Mouse (Mus musculus): ENCODE data around the gene Dctn3. TPM values are rescaled to one million over a fixed set of nuclear protein-coding genes. Genes with fewer than 3 reads are reported as not detected.
"Not testable (repeated sequence)": the region's sequence is repeated elsewhere in the genome, so short reads cannot be mapped to it uniquely, and the experiment has no call there.

The Dctn3 gene
- polyA plus RNA-seq, 1 experiment from 2014 or later, result 123 TPM

GRCm38 (mm10) chr4:41685882-41686492 is 37.0 kb downstream of the Dctn3 start:
- 70% methylated on average over 9 of the region's 10 CpGs for whole genome bisulfite sequencing
- not testable (repeated sequence) for H3K9me3 ChIP-seq (ENCODE audit: control insufficient read depth, low read length); DNase-seq (ENCODE audit: low spot score); H3K27ac ChIP-seq (ENCODE audit: low read depth); H3K9ac ChIP-seq (ENCODE audit: low read length); H3K27me3 ChIP-seq (replicated peaks; ENCODE audit: control insufficient read depth, insufficient read depth, low read length); H3K36me3 ChIP-seq (ENCODE audit: control insufficient read depth, insufficient read depth, low read length); H3K4me2 ChIP-seq (ENCODE audit: low read length); ATAC-seq (replicated peaks; ENCODE audit: low FRiP score, low TSS enrichment, low read depth); H3K4me3 ChIP-seq (ENCODE audit: low read depth, low read length)
- peaks cover 11% of the 10 kb centered on the region for H3K4me1 ChIP-seq (replicated peaks; ENCODE audit: control insufficient read depth, insufficient read depth, low read length)

GRCm38 (mm10) chr4:41684931-41685453 is 38.0 kb downstream of the Dctn3 start:
- not testable (repeated sequence) for H3K4me3 ChIP-seq (ENCODE audit: low read depth, low read length); H3K9me3 ChIP-seq (ENCODE audit: control insufficient read depth, low read length); H3K36me3 ChIP-seq (ENCODE audit: control insufficient read depth, insufficient read depth, low read length); H3K4me2 ChIP-seq (ENCODE audit: low read length); ATAC-seq (replicated peaks; ENCODE audit: low FRiP score, low TSS enrichment, low read depth); H3K9ac ChIP-seq (ENCODE audit: low read length); H3K27me3 ChIP-seq (replicated peaks; ENCODE audit: control insufficient read depth, insufficient read depth, low read length); H3K27ac ChIP-seq (ENCODE audit: low read depth); DNase-seq (ENCODE audit: low spot score)
- H3K4me1 ChIP-seq (replicated peaks; ENCODE audit: control insufficient read depth, insufficient read depth, low read length), result peaks cover 18% of the 10 kb centered on the region
- 3% methylated on average over 14 of the region's 14 CpGs for WGBS

DNA sequence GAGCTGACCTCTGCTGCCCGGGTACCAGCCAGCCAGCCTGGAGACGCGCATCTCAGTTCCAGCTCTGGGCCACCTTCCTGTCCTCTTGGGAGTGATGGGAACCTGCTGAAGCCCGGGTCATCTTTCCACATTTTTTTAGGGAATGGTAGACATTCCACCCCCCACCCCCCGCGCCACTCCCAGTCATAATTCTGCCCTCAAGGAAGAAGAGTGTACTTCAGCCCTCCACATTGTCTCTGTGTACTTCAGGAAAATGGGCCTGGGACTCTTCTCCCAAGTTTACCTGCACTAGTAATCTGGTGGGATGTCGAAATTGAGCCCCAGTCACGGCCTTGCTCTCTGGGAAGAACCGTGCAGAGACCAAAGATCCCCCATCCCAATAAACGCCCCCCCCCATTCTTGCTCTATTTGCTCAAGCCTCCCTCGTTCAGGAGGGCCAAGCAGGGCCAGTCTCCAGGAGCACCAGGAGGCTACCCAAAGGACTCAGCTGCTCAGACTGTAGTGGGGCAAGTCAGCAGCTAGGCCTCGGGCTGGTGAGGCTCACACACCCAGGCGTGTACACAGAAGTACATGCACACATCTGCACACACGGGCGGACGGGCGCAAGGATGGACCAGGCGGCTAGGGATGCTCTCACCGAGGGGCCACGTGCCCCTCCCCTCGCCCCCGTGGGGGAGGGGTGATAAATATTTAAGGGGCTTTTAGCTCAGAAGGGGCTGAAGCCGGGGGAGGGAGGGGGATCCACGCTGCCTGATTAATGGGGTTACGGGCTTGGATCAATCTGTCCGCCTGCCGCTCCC is 38.6 kb downstream of the Dctn3 start:
- peak; percentile 45 for ATAC-seq (replicated peaks; ENCODE audit: low FRiP score, low TSS enrichment, low read depth)
- not testable (repeated sequence) for DNase-seq (ENCODE audit: low spot score); H3K9ac ChIP-seq (ENCODE audit: low read length); H3K27ac ChIP-seq (ENCODE audit: low read depth); H3K27me3 ChIP-seq (replicated peaks; ENCODE audit: control insufficient read depth, insufficient read depth, low read length); H3K4me2 ChIP-seq (ENCODE audit: low read length); H3K36me3 ChIP-seq (ENCODE audit: control insufficient read depth, insufficient read depth, low read length); H3K9me3 ChIP-seq (ENCODE audit: control insufficient read depth, low read length)
- H3K4me3 ChIP-seq (ENCODE audit: low read depth, low read length), result 0 out of 2 replicates have a peak overlapping the region, but pooled peaks have one; percentile 6
- 3% methylated on average over 22 of the region's 27 CpGs for WGBS
- peaks cover 25% of the 10 kb centered on the region for H3K4me1 ChIP-seq (replicated peaks; ENCODE audit: control insufficient read depth, insufficient read depth, low read length)

DNA sequence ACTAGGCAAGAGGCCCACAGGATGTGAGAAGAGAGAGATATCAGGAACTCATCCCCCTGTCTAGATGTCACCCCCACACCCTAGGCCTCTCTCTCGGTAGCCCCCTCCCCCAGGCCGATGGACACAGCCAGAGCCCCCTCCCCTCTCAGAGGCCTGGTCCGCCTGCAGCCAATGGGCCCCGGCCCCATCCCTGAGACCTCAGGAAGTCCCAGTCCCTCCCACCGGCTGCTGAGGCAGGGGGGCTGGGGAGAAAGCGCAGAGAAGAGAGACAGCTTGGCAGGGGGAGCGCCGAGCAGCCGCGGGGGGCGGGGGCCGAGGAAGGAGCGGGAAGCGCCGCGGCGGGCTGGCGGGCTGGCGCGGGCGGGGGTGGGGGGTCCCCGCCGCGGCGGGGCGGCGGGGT is 39.7 kb downstream of the Dctn3 start:
- H3K27ac ChIP-seq (ENCODE audit: low read depth); H3K36me3 ChIP-seq (ENCODE audit: control insufficient read depth, insufficient read depth, low read length); H3K27me3 ChIP-seq (replicated peaks; ENCODE audit: control insufficient read depth, insufficient read depth, low read length); H3K4me2 ChIP-seq (ENCODE audit: low read length); H3K4me3 ChIP-seq (ENCODE audit: low read depth, low read length); H3K9me3 ChIP-seq (ENCODE audit: control insufficient read depth, low read length); H3K9ac ChIP-seq (ENCODE audit: low read length); DNase-seq (ENCODE audit: low spot score): not testable (repeated sequence)
- 0% methylated on average over 2 of the region's 27 CpGs for WGBS
- H3K4me1 ChIP-seq (replicated peaks; ENCODE audit: control insufficient read depth, insufficient read depth, low read length), result peaks cover 32% of the 10 kb centered on the region
- peak; percentile 72 for ATAC-seq (replicated peaks; ENCODE audit: low FRiP score, low TSS enrichment, low read depth)

- Histone ChIP-seq H3K4me3 (ENCODE audit: low read depth, low read length) (no peak overlapping the region; the same call in 1 of the 2 replicates), H3K9me3 (ENCODE audit: control insufficient read depth, low read length) (no peaks in the 10 kb centered on the region), H3K36me3 (ENCODE audit: control insufficient read depth, insufficient read depth, low read length) (no peaks in the 10 kb centered on the region), H3K4me2 (ENCODE audit: low read length) (peak overlapping the region; percentile 18; the same call in 1 of the 2 replicates), H3K27ac (ENCODE audit: low read depth) (peak overlapping the region; percentile 59; the same call in 1 of the 2 replicates), H3K27me3 (replicated peaks; ENCODE audit: control insufficient read depth, insufficient read depth, low read length) (no peaks in the 10 kb centered on the region), H3K9ac (ENCODE audit: low read length) (no peak overlapping the region), H3K4me1 (replicated peaks; ENCODE audit: control insufficient read depth, insufficient read depth, low read length) (peaks cover 32% of the 10 kb centered on the region)
- 20% methylated on average over 6 of the region's 6 CpGs for WGBS
- DNase-seq (ENCODE audit: low spot score) (no peak), ATAC-seq (replicated peaks; ENCODE audit: low FRiP score, low TSS enrichment, low read depth) (no peak)
Observed at GRCm38 (mm10) chr4:41682789-41683188, 40.2 kb downstream of the Dctn3 start.

DNA sequence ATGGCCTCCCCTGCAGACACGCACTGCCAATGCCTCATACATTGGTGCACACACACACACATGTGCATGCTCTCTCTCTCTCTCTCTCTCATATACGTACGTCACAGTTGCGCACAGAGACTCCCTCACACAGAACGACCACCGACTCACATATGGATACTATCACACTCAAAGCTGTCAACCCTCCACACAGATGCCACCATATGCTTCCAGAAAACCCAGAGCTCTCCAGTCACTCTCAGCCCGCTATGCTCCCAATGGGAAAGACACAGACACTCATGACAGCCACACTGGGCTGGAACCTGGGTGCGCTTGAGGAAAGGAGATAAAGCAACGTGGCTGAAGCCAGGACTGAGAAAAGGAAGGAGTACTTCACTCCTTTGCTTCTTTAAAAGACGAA is 41.0 kb downstream of the Dctn3 start:
- 54% methylated on average over 10 of the region's 10 CpGs for WGBS
- no peak overlapping the region for H3K9ac ChIP-seq (ENCODE audit: low read length)
- no peak overlapping the region for H3K4me2 ChIP-seq (ENCODE audit: low read length)
- 0 out of 2 replicates have a peak, but pooled peaks cover 2% of the 10 kb centered on the region for H3K27me3 ChIP-seq (replicated peaks; ENCODE audit: control insufficient read depth, insufficient read depth, low read length)
- peak overlapping the region; percentile 59; the same call in 1 of the 2 replicates for H3K27ac ChIP-seq (ENCODE audit: low read depth)
- DNase-seq (ENCODE audit: low spot score) (no peak), ATAC-seq (replicated peaks; ENCODE audit: low FRiP score, low TSS enrichment, low read depth) (no peak)
- no peak overlapping the region for H3K4me3 ChIP-seq (ENCODE audit: low read depth, low read length)
- no peaks in the 10 kb centered on the region for H3K9me3 ChIP-seq (ENCODE audit: control insufficient read depth, low read length)
- no peaks in the 10 kb centered on the region for H3K36me3 ChIP-seq (ENCODE audit: control insufficient read depth, insufficient read depth, low read length)
- H3K4me1 ChIP-seq (replicated peaks; ENCODE audit: control insufficient read depth, insufficient read depth, low read length), result peaks cover 39% of the 10 kb centered on the region

DNA sequence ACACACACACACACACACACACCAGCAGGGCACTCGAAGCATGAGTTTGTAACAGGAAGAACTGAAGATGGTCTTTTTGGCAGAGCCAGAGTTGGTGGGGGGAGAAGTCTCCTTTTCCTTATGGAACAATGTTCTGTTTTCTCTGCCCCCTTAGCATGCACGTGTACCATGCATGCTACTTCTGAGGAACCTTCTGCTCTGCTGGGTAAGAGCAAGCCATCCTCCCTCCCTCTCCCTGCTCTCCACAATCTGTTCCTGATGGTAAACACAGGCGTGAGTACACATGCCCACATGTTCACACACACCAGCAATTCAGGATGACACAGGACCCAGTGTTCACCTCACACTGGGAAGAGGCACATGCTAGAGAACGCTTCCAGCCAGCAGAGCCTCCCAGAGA is 41.8 kb downstream of the Dctn3 start:
- Histone ChIP-seq H3K27ac (ENCODE audit: low read depth) (no peak overlapping the region), H3K4me1 (replicated peaks; ENCODE audit: control insufficient read depth, insufficient read depth, low read length) (peaks cover 46% of the 10 kb centered on the region), H3K4me2 (ENCODE audit: low read length) (no peak overlapping the region), H3K4me3 (ENCODE audit: low read depth, low read length) (no peak overlapping the region), H3K27me3 (replicated peaks; ENCODE audit: control insufficient read depth, insufficient read depth, low read length) (0 out of 2 replicates have a peak, but pooled peaks cover 3% of the 10 kb centered on the region), H3K9ac (ENCODE audit: low read length) (no peak overlapping the region), H3K36me3 (ENCODE audit: control insufficient read depth, insufficient read depth, low read length) (no peaks in the 10 kb centered on the region), H3K9me3 (ENCODE audit: control insufficient read depth, low read length) (no peaks in the 10 kb centered on the region)
- DNase-seq (ENCODE audit: low spot score), result no peak
- 61% methylated on average over 4 of the region's 4 CpGs for WGBS
- ATAC-seq (replicated peaks; ENCODE audit: low FRiP score, low TSS enrichment, low read depth), result no peak

DNA sequence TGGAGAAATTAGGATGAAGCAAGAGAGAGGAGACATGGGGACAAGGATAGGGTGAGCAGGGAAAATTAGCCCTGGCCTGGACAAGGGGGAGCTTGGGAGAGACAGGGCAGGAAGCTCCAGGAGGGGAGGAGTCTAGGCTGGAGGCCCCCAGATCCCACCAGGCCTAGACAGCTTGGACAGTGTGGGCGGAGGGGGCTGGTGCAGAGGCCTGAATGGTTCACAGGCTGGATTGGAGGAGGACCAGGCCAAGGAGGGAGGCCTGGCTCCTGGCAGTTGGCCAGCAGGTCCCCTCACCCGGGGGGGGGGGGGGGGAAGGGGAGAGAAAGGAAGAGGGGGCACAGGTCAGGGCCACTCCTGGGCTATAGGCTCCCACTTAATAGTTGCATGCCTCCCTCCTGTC is 43.7 kb downstream of the Dctn3 start:
- peaks cover 46% of the 10 kb centered on the region for H3K4me1 ChIP-seq (replicated peaks; ENCODE audit: control insufficient read depth, insufficient read depth, low read length)
- H3K9ac ChIP-seq (ENCODE audit: low read length), result no peak overlapping the region
- H3K27me3 ChIP-seq (replicated peaks; ENCODE audit: control insufficient read depth, insufficient read depth, low read length), result 0 out of 2 replicates have a peak, but pooled peaks cover 3% of the 10 kb centered on the region
- H3K4me2 ChIP-seq (ENCODE audit: low read length), result no peak overlapping the region
- DNase-seq (ENCODE audit: low spot score) (no peak), ATAC-seq (replicated peaks; ENCODE audit: low FRiP score, low TSS enrichment, low read depth) (no peak)
- H3K27ac ChIP-seq (ENCODE audit: low read depth), result no peak overlapping the region
- H3K36me3 ChIP-seq (ENCODE audit: control insufficient read depth, insufficient read depth, low read length), result no peaks in the 10 kb centered on the region
- WGBS, result 17% methylated on average over 2 of the region's 2 CpGs
- no peak overlapping the region for H3K4me3 ChIP-seq (ENCODE audit: low read depth, low read length)
- no peaks in the 10 kb centered on the region for H3K9me3 ChIP-seq (ENCODE audit: control insufficient read depth, low read length)
